Mouse (Mus musculus): ENCODE measurements around the gene Rin1. TPM values are rescaled to one million over a fixed set of nuclear protein-coding genes. Genes with fewer than 3 reads are reported as not detected.

The Rin1 gene
- 2.1 and 4.0 TPM in 2 replicates for polyA plus RNA-seq (2012; ENCODE audit: low replicate concordance)

DNA sequence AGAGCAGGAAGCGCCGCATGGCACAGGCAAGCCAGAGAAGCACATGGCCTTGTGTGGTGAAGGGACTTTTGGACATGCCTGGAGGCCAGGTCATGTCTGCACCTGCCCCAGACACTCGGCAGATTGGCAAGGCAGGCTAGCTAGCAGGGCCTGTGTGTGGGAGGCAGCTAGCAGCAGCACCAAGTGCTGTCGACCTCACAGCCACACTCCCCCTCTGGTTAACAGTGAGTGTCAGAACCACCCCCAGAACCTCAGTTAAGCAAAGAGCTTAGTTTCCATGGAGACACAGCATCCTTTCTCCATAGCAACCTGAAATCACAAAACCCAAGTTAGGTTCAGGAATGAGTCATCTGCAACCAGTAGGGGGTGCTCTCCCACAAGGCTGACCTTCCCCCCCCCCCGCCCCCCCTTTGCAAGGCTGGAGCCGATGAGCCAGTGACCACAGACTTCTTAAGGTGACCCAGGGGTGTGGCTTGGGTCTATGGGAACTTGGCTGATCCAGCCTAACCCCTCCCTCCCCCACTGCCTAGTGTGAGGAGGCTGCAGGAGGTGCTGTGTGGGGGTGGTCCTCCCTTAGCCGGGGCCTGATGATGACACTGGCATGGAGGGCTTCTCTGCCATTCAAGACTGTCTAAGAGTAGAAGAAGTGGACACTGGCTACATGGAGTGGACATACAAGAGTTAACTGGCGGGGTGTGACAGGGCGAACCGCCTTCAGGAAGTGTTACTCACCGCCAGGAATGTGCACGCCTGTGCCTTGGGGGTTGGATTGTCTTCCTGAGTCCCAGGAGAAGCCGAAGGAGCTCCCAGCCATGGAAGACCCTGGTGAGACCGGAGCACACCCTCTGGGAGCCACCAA is at the start of gene Rin1:
Gene Rin1 (plus strand): TSS at position 435 of the 859 bp plus-strand sequence.

GRCm38 (mm10) chr19:5023621-5024479 is 26.4 kb upstream of the Rin1 start, which contains the start of gene Slc29a2:
Gene Slc29a2 (plus strand): TSS chr19:5023860.

GRCm38 (mm10) chr19:5038709-5039156 is 11.5 kb upstream of the Rin1 start, which contains the start of the genes B4gat1 and AC124502.3:
Gene B4gat1 (plus strand): TSS chr19:5038826.
Gene AC124502.3 (plus strand): TSS chr19:5038891.

DNA sequence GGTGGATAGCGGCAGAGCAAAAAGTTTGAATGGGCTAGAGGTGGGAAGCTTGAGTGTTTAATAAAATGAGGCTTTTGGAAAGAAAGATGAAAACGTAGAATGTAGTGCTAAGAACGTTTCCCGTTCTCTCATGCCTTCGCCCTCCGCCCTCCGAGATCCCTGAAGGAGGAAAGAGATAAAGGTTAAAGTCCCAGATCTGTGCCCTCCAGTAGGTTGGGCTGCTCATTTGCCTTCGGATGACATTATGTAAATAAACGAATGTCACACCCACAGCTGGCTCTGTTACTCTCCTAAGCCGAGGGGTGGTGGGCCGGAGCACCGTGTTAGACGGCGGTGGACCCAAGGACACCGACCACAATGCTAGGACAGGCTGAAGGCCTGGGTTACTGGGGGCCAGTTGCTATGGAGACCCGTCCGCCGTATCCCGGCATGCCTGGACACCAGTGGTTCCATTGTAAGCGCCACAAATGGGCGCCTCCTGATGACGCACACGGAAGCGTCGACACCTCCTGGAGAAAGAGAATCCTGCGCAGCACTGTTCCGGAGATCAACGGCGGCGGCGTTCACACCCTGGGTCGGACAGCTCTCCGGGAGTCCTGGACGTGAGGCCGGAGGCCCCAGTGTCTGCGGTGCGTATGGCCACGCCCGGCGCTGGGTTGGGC is 9.3 kb upstream of the Rin1 start, which contains the start of gene Brms1:
Gene Brms1 (plus strand): TSS at position 493 of the 662 bp plus-strand sequence.

GRCm38 (mm10) chr19:5067867-5068569 is 17.7 kb downstream of the Rin1 start, which contains the start of gene Cd248:
Gene Cd248 (plus strand): TSS chr19:5068078.

DNA sequence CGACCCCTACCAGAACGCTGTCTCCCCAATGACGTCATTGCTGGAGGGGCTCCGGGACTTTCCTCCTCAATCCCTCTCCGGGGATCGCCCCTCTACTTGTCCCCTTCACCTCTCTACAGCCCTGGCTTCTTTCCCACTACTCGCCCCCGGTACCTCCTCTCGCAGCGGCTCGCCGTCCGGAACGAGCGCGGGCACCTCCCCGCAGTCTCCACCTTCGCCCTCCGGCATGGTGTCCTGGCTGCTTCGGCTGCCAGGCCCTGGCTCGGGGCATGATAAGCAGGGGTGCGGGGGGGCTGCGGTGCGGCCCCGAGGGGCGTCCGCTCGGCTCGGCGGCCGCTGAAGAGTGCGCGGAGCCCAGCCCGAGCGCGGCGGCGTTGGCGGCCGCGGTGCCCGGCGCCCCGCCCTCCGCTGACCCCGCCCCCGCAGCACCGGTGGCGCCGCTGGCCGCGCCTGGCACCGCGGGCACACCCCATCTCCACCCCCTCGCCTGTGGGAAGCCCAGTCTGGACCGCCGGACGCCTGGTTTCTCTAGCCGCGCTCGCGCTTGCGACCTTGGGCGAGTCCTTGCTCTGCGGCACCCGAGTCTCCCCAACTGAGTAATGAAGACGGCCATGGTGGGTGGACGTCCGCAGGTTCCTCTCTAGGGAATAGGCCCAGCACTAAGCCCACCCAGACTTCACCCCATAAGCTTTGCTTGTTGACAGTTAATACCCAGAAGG is 35.0 kb downstream of the Rin1 start, which contains the start of gene Tmem151a:
Gene Tmem151a (minus strand): TSS at position 387 of the 719 bp plus-strand sequence.

DNA sequence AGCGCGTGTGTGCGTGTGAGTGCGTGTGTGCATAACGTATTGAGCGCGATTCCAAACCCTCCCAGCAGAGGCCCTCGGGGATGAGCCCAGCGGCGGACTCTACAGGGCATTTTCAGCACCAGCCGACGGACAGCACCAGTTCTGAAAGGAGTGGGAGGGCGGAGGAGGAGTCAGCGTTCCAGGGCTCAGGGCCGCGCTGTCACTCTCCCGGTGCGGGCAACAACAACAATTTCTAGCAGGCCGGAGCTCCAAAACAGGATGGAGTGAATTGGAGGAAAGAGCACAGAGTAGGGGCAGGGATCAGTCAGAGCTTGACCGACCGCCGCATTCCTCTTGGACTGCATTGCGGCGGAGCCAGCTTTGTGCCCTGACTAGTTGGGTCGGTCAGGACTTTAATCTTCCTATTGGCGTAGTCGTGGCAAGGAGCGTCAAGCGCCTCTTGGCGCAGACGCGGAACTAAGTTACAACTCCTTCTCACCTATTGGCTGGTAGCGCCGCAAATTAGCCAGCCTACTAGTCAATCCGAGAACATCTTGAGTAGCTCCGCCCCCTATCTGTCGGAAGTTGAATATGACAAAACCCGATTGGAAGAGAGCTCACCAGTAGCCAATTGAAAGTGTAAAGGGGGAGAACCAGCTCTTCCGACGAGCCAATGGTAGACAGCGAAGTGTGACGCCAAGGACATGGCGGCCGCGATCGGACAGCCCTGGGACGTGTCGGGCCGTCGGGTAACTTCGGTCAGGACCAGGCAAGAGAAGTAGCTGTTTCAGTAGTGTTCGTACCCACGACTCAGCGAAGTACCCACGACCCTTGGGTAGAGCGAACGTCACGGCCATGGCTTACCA is 37.8 kb downstream of the Rin1 start, which contains the start of gene Yif1a:
Gene Yif1a (plus strand): TSS at position 655 of the 845 bp plus-strand sequence.

DNA sequence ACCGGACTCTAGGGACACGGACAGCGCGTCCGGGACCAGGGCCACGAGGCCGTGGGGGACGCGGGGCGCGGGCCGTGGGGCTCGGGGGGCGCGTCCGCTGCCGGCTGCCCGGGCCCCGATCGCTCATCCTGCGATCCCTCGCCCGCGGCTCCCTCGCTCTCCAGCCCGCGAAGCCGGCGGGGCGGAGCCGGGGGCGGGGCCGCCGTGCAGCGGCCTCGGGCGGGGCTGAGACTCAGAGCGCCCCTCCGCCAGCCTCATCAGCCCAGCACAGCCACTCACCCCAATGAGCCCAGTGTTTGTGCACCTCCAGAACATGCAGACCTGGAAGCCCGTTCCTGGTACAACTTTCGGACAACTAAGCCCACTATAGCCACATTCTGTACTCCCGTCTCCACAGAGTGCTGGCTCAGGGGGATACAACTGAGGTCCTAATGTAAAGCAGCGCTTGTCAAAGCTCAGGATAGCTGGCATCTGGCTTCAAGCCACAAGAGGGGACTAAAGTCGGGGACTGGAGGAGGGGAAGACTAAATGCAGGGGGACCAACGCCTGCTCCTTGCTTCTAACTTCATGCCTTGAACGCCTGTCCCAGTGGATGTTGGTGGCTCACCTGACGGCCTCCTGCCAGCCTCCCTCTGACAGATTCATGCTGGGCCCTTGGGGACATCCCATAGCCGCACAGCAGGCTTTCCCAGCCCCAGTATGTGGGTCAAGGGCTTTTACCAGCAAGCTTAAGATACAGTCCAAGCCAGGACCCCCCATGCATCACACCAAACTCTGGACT is 48.3 kb downstream of the Rin1 start, which contains the start of gene Cnih2:
Gene Cnih2 (minus strand): TSS at position 159 of the 781 bp plus-strand sequence.

Other genes with a start within 250 kb of the Rin1 start
- gene Gm21992, start 238.9 kb upstream of the Rin1 start, polyA plus RNA-seq (2012; ENCODE audit: low replicate concordance): 3.8 and 4.1 TPM in 2 replicates
- 20.9 and 36.1 TPM in 2 replicates for gene Rbm14, start 238.8 kb upstream of the Rin1 start, polyA plus RNA-seq (2012; ENCODE audit: low replicate concordance)
- 12.7 and 51.8 TPM in 2 replicates for gene Ccs, start 211.1 kb upstream of the Rin1 start, polyA plus RNA-seq (2012; ENCODE audit: low replicate concordance)
- not detected in 2 replicates for gene Ccdc87, start 211.1 kb upstream of the Rin1 start, polyA plus RNA-seq (2012; ENCODE audit: low replicate concordance)
- gene Ctsf, start 195.4 kb upstream of the Rin1 start, polyA plus RNA-seq (2012; ENCODE audit: low replicate concordance): 11.0 and 13.2 TPM in 2 replicates
- 0.22 and 0.38 TPM in 2 replicates for gene Actn3, start 172.6 kb upstream of the Rin1 start, polyA plus RNA-seq (2012; ENCODE audit: low replicate concordance)
- gene Zdhhc24, start 171.8 kb upstream of the Rin1 start, polyA plus RNA-seq (2012; ENCODE audit: low replicate concordance): 4.0 and 5.5 TPM in 2 replicates
- 2.5 and 3.9 TPM in 2 replicates for gene Bbs1, start 143.9 kb upstream of the Rin1 start, polyA plus RNA-seq (2012; ENCODE audit: low replicate concordance)
- 53.2 and 59.1 TPM in 2 replicates for gene Dpp3, start 122.2 kb upstream of the Rin1 start, polyA plus RNA-seq (2012; ENCODE audit: low replicate concordance)
- gene Peli3, start 107.4 kb upstream of the Rin1 start, polyA plus RNA-seq (2012; ENCODE audit: low replicate concordance): 0.70 and 1.6 TPM in 2 replicates
- gene Mrpl11, start 88.3 kb upstream of the Rin1 start, polyA plus RNA-seq (2012; ENCODE audit: low replicate concordance): 32.1 and 50.4 TPM in 2 replicates
- gene Npas4, start 60.2 kb upstream of the Rin1 start, polyA plus RNA-seq (2012; ENCODE audit: low replicate concordance): 0.58 and 2.6 TPM in 2 replicates
- 2.2 and 2.4 TPM in 2 replicates for gene Slc29a2, start 26.6 kb upstream of the Rin1 start, polyA plus RNA-seq (2012; ENCODE audit: low replicate concordance)
- gene B4gat1, start 11.7 kb upstream of the Rin1 start, polyA plus RNA-seq (2012; ENCODE audit: low replicate concordance): 6.8 and 7.5 TPM in 2 replicates
- 0.27 and 1.1 TPM in 2 replicates for gene AC124502.3, start 11.6 kb upstream of the Rin1 start, polyA plus RNA-seq (2012; ENCODE audit: low replicate concordance)
- 43.8 and 84.2 TPM in 2 replicates for gene Brms1, start 9.1 kb upstream of the Rin1 start, polyA plus RNA-seq (2012; ENCODE audit: low replicate concordance)
- gene Cd248, start 17.6 kb downstream of the Rin1 start, polyA plus RNA-seq (2012; ENCODE audit: low replicate concordance): 0.21 and 1.8 TPM in 2 replicates
- gene Tmem151a, start 35.0 kb downstream of the Rin1 start, polyA plus RNA-seq (2012; ENCODE audit: low replicate concordance): 1.0 and 1.3 TPM in 2 replicates
- gene Yif1a, start 38.1 kb downstream of the Rin1 start, polyA plus RNA-seq (2012; ENCODE audit: low replicate concordance): 10.9 and 21.1 TPM in 2 replicates
- 1.5 and 5.0 TPM in 2 replicates for gene Cnih2, start 48.0 kb downstream of the Rin1 start, polyA plus RNA-seq (2012; ENCODE audit: low replicate concordance)
- gene Rab1b, start 56.6 kb downstream of the Rin1 start, polyA plus RNA-seq (2012; ENCODE audit: low replicate concordance): 262 and 428 TPM in 2 replicates
- gene Klc2, start 68.1 kb downstream of the Rin1 start, polyA plus RNA-seq (2012; ENCODE audit: low replicate concordance): 56.4 and 62.5 TPM in 2 replicates
- 58.7 and 139 TPM in 2 replicates for gene Pacs1, start 222.6 kb downstream of the Rin1 start, polyA plus RNA-seq (2012; ENCODE audit: low replicate concordance)
- gene Sf3b2, start 245.0 kb downstream of the Rin1 start, polyA plus RNA-seq (2012; ENCODE audit: low replicate concordance): 305 and 456 TPM in 2 replicates
- not detected in 2 replicates for gene Gal3st3, start 247.8 kb downstream of the Rin1 start, polyA plus RNA-seq (2012; ENCODE audit: low replicate concordance)